16 mouse cellular contexts compared by ENCODE assay signal in the genomic region with DNA sequence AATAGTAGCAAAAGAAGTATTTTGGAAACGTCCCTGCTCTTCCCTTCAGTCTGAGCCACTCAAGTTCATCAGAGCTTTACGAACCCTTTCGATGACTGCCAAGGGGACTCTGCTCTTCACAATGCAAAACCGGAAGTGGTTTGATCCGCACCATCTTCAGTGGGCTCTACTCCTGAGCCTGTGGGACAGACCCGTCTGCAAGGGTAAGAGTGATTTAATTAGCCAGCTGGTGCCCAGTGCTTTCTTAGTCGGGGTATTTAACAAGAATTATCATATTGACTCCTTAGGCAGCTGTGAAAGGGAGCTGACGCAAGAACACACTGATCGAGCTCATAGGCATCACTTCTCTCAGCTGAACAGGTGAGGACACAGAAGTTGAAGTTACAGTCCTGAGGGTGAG. TPM values are rescaled to one million over a fixed set of nuclear protein-coding genes. Genes with fewer than 3 reads are reported as not detected.
"Had no signal": no experiment of that assay in that cellular context is flagged by ENCODE, and none has a peak within 500 bp of the region (broad histone marks: within the 10 kb centered on the region; RNA-seq: fewer than 3 reads in every experiment).

No protein-coding gene starts in this region.

- H3K27me3 ChIP-seq: kidney, embryonic 15.5 days; limb, embryonic 12.5 days; limb, embryonic 15.5 days had no signal

- H3K4me3 ChIP-seq: kidney, embryonic 15.5 days; limb, embryonic 12.5 days; limb, embryonic 15.5 days had no signal

- H3K9me3 ChIP-seq: kidney, embryonic 15.5 days; limb, embryonic 12.5 days; limb, embryonic 15.5 days had no signal

- H3K4me2 ChIP-seq: kidney, embryonic 15.5 days; limb, embryonic 12.5 days; limb, embryonic 15.5 days; liver, embryonic 11.5 days; lung, embryonic 14.5 days had no signal

- H3K36me3 ChIP-seq: kidney, embryonic 15.5 days; limb, embryonic 12.5 days; limb, embryonic 15.5 days had no signal

- H3K4me1 ChIP-seq: kidney, embryonic 15.5 days; limb, embryonic 15.5 days had no signal

- H3K27ac ChIP-seq: kidney, embryonic 15.5 days; limb, embryonic 12.5 days; limb, embryonic 15.5 days; liver, embryonic 14.5 days; macrophage had no signal

- H3K9ac ChIP-seq: kidney, embryonic 15.5 days; limb, embryonic 12.5 days; limb, embryonic 15.5 days; liver, embryonic 14.5 days; liver, postnatal 0 days; lung, embryonic 14.5 days had no signal

- DNase-seq: kidney, adult 11 months; kidney, adult 8-10 months; kidney, postnatal 10 days; kidney, postnatal 36 days; left cerebral cortex, postnatal 4 days; liver, postnatal 0 days; lung, embryonic 14.5 days; thymus, postnatal 25 days had no signal

- ATAC-seq: inflammation-experienced regulatory T-cells, adult 6 months; liver, postnatal 0 days; lung, postnatal 0 days had no signal

RNA-seq across cellular contexts. Expression of a gene that starts 16.5 kb away (rescaled TPM):
- polyA plus RNA-seq: inflammation-experienced regulatory T-cells, adult 6 months had no signal
